Mouse (Mus musculus) frontal cortex, adult (tissue): ENCODE measurements at regions not wholly inside any gene's neighbourhood (a gene's known extent, or its start where the extent isn't known, plus 50 kb on each side); places are given as distances from the start of the nearest gene placed in this dataset.

ENCODE experiments used
- ATAC-seq: cut with Nextera tagmentation; 2 replicates; pipeline ENCODE4 v1.9.2; 2017; ENCODE audit warnings: mild to moderate bottlenecking, moderate library complexity, mixed read lengths; ENCODE audit not compliant: low TSS enrichment

- ATAC-seq = no peak
Measured at GRCm38 (mm10) chr4:84218961-84219360, 456.1 kb downstream of the Bnc2 start.

GRCm38 (mm10) chr4:84222057-84222717 is 452.9 kb downstream of the Bnc2 start:
- ATAC-seq = no peak

- ATAC-seq = no peak
Measured at GRCm38 (mm10) chr4:84222805-84223335, 452.2 kb downstream of the Bnc2 start.

- no peak for ATAC-seq
Measured at GRCm38 (mm10) chr4:84224556-84224955, 450.5 kb downstream of the Bnc2 start.
